Mouse (Mus musculus) intestine, embryonic 15.5 days (tissue): ENCODE data around the gene Scfd2. TPM values are rescaled to one million over a fixed set of nuclear protein-coding genes. Genes with fewer than 3 reads are reported as not detected.

Source experiments
- ATAC-seq: fragments of 200-750 bp; cut with Nextera tagmentation; 2 replicates; pipeline ENCODE4 v1.8.0; 2017; ENCODE audit warnings: moderate TSS enrichment, moderate library complexity
- H3K27ac ChIP-seq: fragments of 300-500 bp; sonication (generic); 2 replicates; pipeline ENCODE4 v1.5.1; 2015; ENCODE audit warnings: mild to moderate bottlenecking, inconsistent platforms
- H3K27me3 ChIP-seq: fragments of 300-500 bp; sonication (generic); replicated peaks from 2 replicates; pipeline ENCODE4 v1.6.1; 2015; ENCODE audit warnings: inconsistent platforms
- H3K36me3 ChIP-seq: fragments of 300-500 bp; sonication (generic); 2 replicates; pipeline ENCODE4 v1.6.1; 2015; ENCODE audit warnings: inconsistent platforms
- H3K4me1 ChIP-seq: fragments of 300-500 bp; sonication (generic); replicated peaks from 2 replicates; pipeline ENCODE4 v1.6.1; 2015; ENCODE audit warnings: inconsistent platforms
- H3K4me2 ChIP-seq: fragments of 300-500 bp; sonication (generic); replicated peaks from 2 replicates; pipeline ENCODE4 v1.6.1; 2015; ENCODE audit warnings: mild to moderate bottlenecking, inconsistent platforms
- H3K4me3 ChIP-seq: fragments of 300-500 bp; sonication (generic); replicated peaks from 2 replicates; pipeline ENCODE4 v1.5.1; 2015; ENCODE audit warnings: inconsistent platforms
- H3K9ac ChIP-seq: fragments of 300-500 bp; sonication (generic); 2 replicates; pipeline ENCODE4 v1.6.1; 2015; ENCODE audit warnings: inconsistent platforms
- H3K9me3 ChIP-seq: fragments of 300-500 bp; sonication (generic); 2 replicates; pipeline ENCODE4 v1.6.1; 2016; ENCODE audit warnings: inconsistent platforms
- WGBS: fragments of 180-500 bp; shearing (Covaris S2); methylation state at CpG from one replicate; pipeline ENCODE4 v1.1.7; 2015; 5-methylcytosine and 5-hydroxymethylcytosine counted together
- polyA plus RNA-seq: library from polyadenylated mRNA; unstranded; fragments of >200 nt; fragmentation: Nextera tagmentation; extraction: Ambion mirVana; gene quantifications from 2 replicates; pipeline ENCODE4 v1.2.1, GENCODE M21; 2015

Gene Scfd2
- polyA plus RNA-seq, 1 experiment from 2014 or later: 17.2 TPM

GRCm38 (mm10) chr5:74189484-74190160 lies 341.9 kb downstream of the Scfd2 start:
- no peaks in the 10 kb centered on the region for H3K27me3 ChIP-seq
- H3K9ac ChIP-seq: no peak overlapping the region
- no peak overlapping the region for H3K4me3 ChIP-seq
- peaks cover 9% of the 10 kb centered on the region for H3K4me1 ChIP-seq
- no peak for ATAC-seq
- no peaks in the 10 kb centered on the region for H3K9me3 ChIP-seq
- no peak overlapping the region for H3K27ac ChIP-seq
- no peaks in the 10 kb centered on the region for H3K36me3 ChIP-seq
- 66% methylated on average over 9 of the region's 9 CpGs for WGBS
- no peak overlapping the region for H3K4me2 ChIP-seq

GRCm38 (mm10) chr5:74188886-74189285 lies 342.7 kb downstream of the Scfd2 start:
- Histone ChIP-seq H3K27me3 (no peaks in the 10 kb centered on the region), H3K9me3 (no peaks in the 10 kb centered on the region), H3K4me3 (no peak overlapping the region), H3K36me3 (no peaks in the 10 kb centered on the region), H3K4me1 (peaks cover 1% of the 10 kb centered on the region; the same call in 1 of the 2 replicates), H3K4me2 (no peak overlapping the region), H3K9ac (no peak overlapping the region), H3K27ac (no peak overlapping the region)
- 69% methylated on average over 8 of the region's 8 CpGs for WGBS
- ATAC-seq: no peak

GRCm38 (mm10) chr5:74188076-74188475 lies 343.5 kb downstream of the Scfd2 start:
- Histone ChIP-seq H3K4me2 (no peak overlapping the region), H3K9ac (no peak overlapping the region), H3K27ac (no peak overlapping the region), H3K4me1 (no peaks in the 10 kb centered on the region), H3K27me3 (no peaks in the 10 kb centered on the region), H3K9me3 (no peaks in the 10 kb centered on the region), H3K4me3 (no peak overlapping the region), H3K36me3 (no peaks in the 10 kb centered on the region)
- 92% methylated on average over 12 of the region's 12 CpGs for WGBS
- no peak for ATAC-seq

- Histone ChIP-seq H3K36me3 (no peaks in the 10 kb centered on the region), H3K9ac (no peak overlapping the region), H3K4me2 (no peak overlapping the region), H3K4me1 (no peaks in the 10 kb centered on the region), H3K4me3 (no peak overlapping the region), H3K27ac (no peak overlapping the region), H3K9me3 (no peaks in the 10 kb centered on the region), H3K27me3 (no peaks in the 10 kb centered on the region)
- WGBS: 62% methylated on average over 9 of the region's 9 CpGs
- ATAC-seq: no peak; the same call in 1 of the 2 replicates
Measured at GRCm38 (mm10) chr5:74184607-74185006, 347.0 kb downstream of the Scfd2 start.

GRCm38 (mm10) chr5:74183118-74183517 lies 348.4 kb downstream of the Scfd2 start:
- H3K4me3 ChIP-seq: no peak overlapping the region
- H3K9me3 ChIP-seq: no peaks in the 10 kb centered on the region
- WGBS: 57% methylated on average over 10 of the region's 10 CpGs
- no peaks in the 10 kb centered on the region for H3K27me3 ChIP-seq
- no peaks in the 10 kb centered on the region for H3K36me3 ChIP-seq
- H3K4me2 ChIP-seq: no peak overlapping the region
- no peak for ATAC-seq
- no peaks in the 10 kb centered on the region for H3K4me1 ChIP-seq
- no peak overlapping the region for H3K27ac ChIP-seq
- H3K9ac ChIP-seq: no peak overlapping the region

GRCm38 (mm10) chr5:74180216-74180615 lies 351.3 kb downstream of the Scfd2 start:
- Histone ChIP-seq H3K9ac (no peak overlapping the region), H3K27ac (no peak overlapping the region), H3K9me3 (no peaks in the 10 kb centered on the region), H3K36me3 (no peaks in the 10 kb centered on the region), H3K27me3 (no peaks in the 10 kb centered on the region), H3K4me2 (no peak overlapping the region), H3K4me1 (peaks cover 10% of the 10 kb centered on the region), H3K4me3 (no peak overlapping the region)
- no peak for ATAC-seq
- 55% methylated on average over 10 of the region's 10 CpGs for WGBS

GRCm38 (mm10) chr5:74175526-74176270 lies 355.9 kb downstream of the Scfd2 start:
- 0 out of 2 replicates have a peak, but pooled peaks have one; percentile 23 for ATAC-seq
- Histone ChIP-seq H3K4me3 (no peak overlapping the region), H3K4me2 (no peak overlapping the region), H3K36me3 (no peaks in the 10 kb centered on the region), H3K27me3 (no peaks in the 10 kb centered on the region), H3K9me3 (no peaks in the 10 kb centered on the region), H3K27ac (peak overlapping the region; percentile 71), H3K4me1 (peaks cover 26% of the 10 kb centered on the region), H3K9ac (no peak overlapping the region)
- 39% methylated on average over 14 of the region's 14 CpGs for WGBS

GRCm38 (mm10) chr5:74173162-74173844 lies 358.3 kb downstream of the Scfd2 start:
- 66% methylated on average over 18 of the region's 18 CpGs for WGBS
- Histone ChIP-seq H3K36me3 (no peaks in the 10 kb centered on the region), H3K27ac (0 out of 2 replicates have a peak overlapping the region, but pooled peaks have one; percentile 23), H3K9me3 (no peaks in the 10 kb centered on the region), H3K4me2 (no peak overlapping the region; the same call in 1 of the 2 replicates), H3K4me1 (peaks cover 32% of the 10 kb centered on the region), H3K27me3 (no peaks in the 10 kb centered on the region), H3K9ac (no peak overlapping the region), H3K4me3 (no peak overlapping the region)
- ATAC-seq: no peak; the same call in 1 of the 2 replicates

GRCm38 (mm10) chr5:74172208-74172607 lies 359.4 kb downstream of the Scfd2 start:
- Histone ChIP-seq H3K4me3 (no peak overlapping the region), H3K27me3 (no peaks in the 10 kb centered on the region), H3K9me3 (no peaks in the 10 kb centered on the region), H3K4me2 (no peak overlapping the region; the same call in 1 of the 2 replicates), H3K27ac (no peak overlapping the region), H3K36me3 (no peaks in the 10 kb centered on the region), H3K4me1 (peaks cover 35% of the 10 kb centered on the region), H3K9ac (no peak overlapping the region)
- peak; percentile 45; the same call in 1 of the 2 replicates for ATAC-seq
- WGBS: 48% methylated on average over 12 of the region's 12 CpGs

- ATAC-seq: peak; percentile 68; the same call in 1 of the 2 replicates
- H3K4me3 ChIP-seq: no peak overlapping the region
- no peaks in the 10 kb centered on the region for H3K36me3 ChIP-seq
- H3K9me3 ChIP-seq: no peaks in the 10 kb centered on the region
- H3K27ac ChIP-seq: no peak overlapping the region
- H3K4me1 ChIP-seq: peaks cover 35% of the 10 kb centered on the region
- no peak overlapping the region for H3K4me2 ChIP-seq
- H3K9ac ChIP-seq: no peak overlapping the region
- no peaks in the 10 kb centered on the region for H3K27me3 ChIP-seq
- WGBS: 67% methylated on average over 9 of the region's 9 CpGs
Measured at GRCm38 (mm10) chr5:74171768-74172167, 359.8 kb downstream of the Scfd2 start.

- Histone ChIP-seq H3K4me1 (peaks cover 19% of the 10 kb centered on the region), H3K4me3 (no peak overlapping the region), H3K27ac (no peak overlapping the region), H3K4me2 (no peak overlapping the region), H3K27me3 (no peaks in the 10 kb centered on the region), H3K36me3 (no peaks in the 10 kb centered on the region), H3K9me3 (no peaks in the 10 kb centered on the region), H3K9ac (no peak overlapping the region)
- 0 out of 2 replicates have a peak, but pooled peaks have one; percentile 21 for ATAC-seq
- 46% methylated on average over 3 of the region's 3 CpGs for WGBS
Measured at GRCm38 (mm10) chr5:74168085-74168484, 363.5 kb downstream of the Scfd2 start.

- peaks cover 16% of the 10 kb centered on the region for H3K4me1 ChIP-seq
- WGBS: 89% methylated on average over 3 of the region's 3 CpGs
- no peak overlapping the region for H3K27ac ChIP-seq
- no peaks in the 10 kb centered on the region for H3K9me3 ChIP-seq
- H3K4me2 ChIP-seq: no peak overlapping the region
- ATAC-seq: no peak
- H3K9ac ChIP-seq: no peak overlapping the region
- no peaks in the 10 kb centered on the region for H3K27me3 ChIP-seq
- no peak overlapping the region for H3K4me3 ChIP-seq
- H3K36me3 ChIP-seq: no peaks in the 10 kb centered on the region
Measured at GRCm38 (mm10) chr5:74166642-74167041, 364.9 kb downstream of the Scfd2 start.
